Mouse (Mus musculus) bone marrow macrophage, adult 2 months (primary cell): ENCODE data around the gene Tubb2b. TPM values are rescaled to one million over a fixed set of nuclear protein-coding genes. Genes with fewer than 3 reads are reported as not detected.

Experiments used
- H3K27ac ChIP-seq: 2 replicates; pipeline ENCODE4 v1.5.1; 2012; ENCODE audit warnings: low read depth, low read length; ENCODE audit not compliant: insufficient read depth
- H3K4me1 ChIP-seq: 2 replicates; pipeline ENCODE4 v1.6.1; 2012; ENCODE audit warnings: low read length; ENCODE audit not compliant: control insufficient read depth, insufficient read depth
- H3K4me3 ChIP-seq: 2 replicates; pipeline ENCODE4 v1.5.1; 2012; ENCODE audit warnings: mild to moderate bottlenecking, low read length, moderate library complexity; ENCODE audit not compliant: insufficient read depth
- CTCF ChIP-seq: IDR thresholded peaks from 2 replicates; pipeline ENCODE4 v1.5.1; 2012; ENCODE audit warnings: low read depth, mild to moderate bottlenecking, low read length, moderate library complexity
- POLR2A ChIP-seq: IDR thresholded peaks from 2 replicates; pipeline ENCODE4 v1.6.1; 2012; ENCODE audit warnings: mild to moderate bottlenecking, low read depth, low read length, borderline replicate concordance
- polyA plus RNA-seq: library from polyadenylated mRNA; stranded (reverse); fragments of >200 nt; gene quantifications from 2 replicates; pipeline ENCODE4 v1.2.4, GENCODE M21; 2012; ENCODE audit not compliant: missing spikeins, insufficient read depth, insufficient read length

Tubb2b gene
- polyA plus RNA-seq = 0.60 and 0.94 TPM in 2 replicates

DNA sequence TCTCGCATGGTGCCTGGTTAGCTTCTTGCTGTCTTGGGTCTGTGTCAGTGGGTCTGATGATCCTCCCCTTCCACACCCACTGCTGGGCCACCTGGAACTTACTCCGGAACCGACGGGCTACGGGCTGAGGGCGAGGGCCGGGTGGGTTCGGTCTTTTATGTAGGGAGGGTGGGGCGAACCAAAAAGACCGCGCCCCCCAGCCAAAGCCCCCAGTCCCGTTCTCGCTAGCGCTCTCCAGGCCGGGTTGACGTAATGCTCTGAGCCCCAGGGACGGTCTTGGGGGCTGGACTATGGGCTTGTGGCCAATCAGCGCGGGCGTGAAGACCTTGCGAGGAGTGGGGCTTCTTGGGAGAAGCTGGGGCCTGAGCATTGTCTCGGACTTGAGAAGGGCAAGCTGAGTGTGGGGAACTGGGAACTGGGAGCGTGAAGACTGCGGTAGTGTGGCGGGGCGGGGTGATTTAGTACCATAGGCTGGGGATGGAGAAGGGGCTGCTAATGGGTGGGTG is at the start of gene Tubb2b:
Gene Tubb2b, minus strand, starts transcription at position 241 of the 506 bp plus-strand sequence.
- Histone ChIP-seq H3K4me3 (peak within 1 kb of the TSS; percentile 72), H3K4me1 (peaks cover 11% of the 10 kb centered on the region; the same call in 1 of the 2 replicates), H3K27ac (no peak within 1 kb of the TSS)
- TF ChIP-seq POLR2A (no peak), CTCF (0 out of 2 replicates have a peak, but pooled peaks have one; percentile 2)

GRCm38 (mm10) chr13:34174025-34174424 is 43.8 kb upstream of the Tubb2b start:
- TF ChIP-seq CTCF (no peak), POLR2A (no peak)
- H3K27ac ChIP-seq = no peak overlapping the region

GRCm38 (mm10) chr13:34163304-34163975 is 33.2 kb upstream of the Tubb2b start:
- TF ChIP-seq POLR2A = no peak
- no peak for TF ChIP-seq CTCF
- Histone ChIP-seq H3K4me1 (peaks cover 20% of the 10 kb centered on the region), H3K27ac (no peak overlapping the region), H3K4me3 (peak overlapping the region; percentile 99)

More at GRCm38 (mm10) chr13:34174025-34174424, 43.8 kb upstream of the Tubb2b start:
- no peak overlapping the region for H3K4me3 ChIP-seq
- H3K4me1 ChIP-seq = no peaks in the 10 kb centered on the region

DNA sequence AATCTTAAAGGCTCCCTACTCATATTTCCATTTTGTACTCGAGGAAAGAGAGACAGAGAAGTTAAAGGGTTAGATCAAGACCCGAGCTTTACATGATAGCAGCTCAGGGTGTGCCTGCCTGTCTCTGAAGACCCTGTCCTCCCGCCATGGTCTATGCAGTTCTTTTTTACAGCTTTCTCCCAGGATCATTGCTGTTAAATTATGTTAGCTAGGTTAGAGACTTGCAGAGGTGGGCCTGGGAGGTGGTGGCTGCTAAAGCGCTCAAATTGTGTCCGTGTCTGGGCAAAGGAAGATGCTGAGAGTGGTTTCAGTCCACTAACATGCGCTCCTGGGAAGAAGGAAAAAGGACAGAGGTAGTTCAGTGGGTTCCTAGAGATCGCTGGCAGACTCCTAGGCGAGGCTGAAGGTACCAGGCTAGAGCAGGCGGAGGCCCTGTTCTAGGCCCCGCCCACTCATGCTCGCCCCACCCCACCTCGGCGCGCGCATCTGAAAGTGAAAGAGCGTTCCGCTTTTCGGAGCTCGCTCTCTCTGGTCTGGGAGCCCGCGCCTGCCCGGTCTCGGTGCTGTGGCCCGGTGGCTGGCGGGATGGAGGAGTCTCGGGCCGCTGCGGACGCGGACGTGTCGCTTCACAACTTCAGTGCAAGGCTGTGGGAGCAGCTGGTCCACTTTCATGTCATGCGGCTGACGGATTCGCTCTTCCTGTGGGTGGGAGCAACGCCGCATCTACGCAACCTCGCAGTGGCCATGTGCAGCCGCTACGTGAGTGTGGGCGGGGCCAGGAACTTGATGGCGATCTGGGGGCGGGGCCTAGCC is 32.4 kb upstream of the Tubb2b start, which contains the start of gene Psmg4:
Gene Psmg4, plus strand, starts transcription at position 474 of the 813 bp plus-strand sequence.
- no peak; the same call in 1 of the 2 replicates for TF ChIP-seq POLR2A
- no peak for TF ChIP-seq CTCF
- peaks cover 21% of the 10 kb centered on the region for H3K4me1 ChIP-seq
- peak within 1 kb of the TSS; percentile 99 for H3K4me3 ChIP-seq
- peak within 1 kb of the TSS; percentile 89 for H3K27ac ChIP-seq

DNA sequence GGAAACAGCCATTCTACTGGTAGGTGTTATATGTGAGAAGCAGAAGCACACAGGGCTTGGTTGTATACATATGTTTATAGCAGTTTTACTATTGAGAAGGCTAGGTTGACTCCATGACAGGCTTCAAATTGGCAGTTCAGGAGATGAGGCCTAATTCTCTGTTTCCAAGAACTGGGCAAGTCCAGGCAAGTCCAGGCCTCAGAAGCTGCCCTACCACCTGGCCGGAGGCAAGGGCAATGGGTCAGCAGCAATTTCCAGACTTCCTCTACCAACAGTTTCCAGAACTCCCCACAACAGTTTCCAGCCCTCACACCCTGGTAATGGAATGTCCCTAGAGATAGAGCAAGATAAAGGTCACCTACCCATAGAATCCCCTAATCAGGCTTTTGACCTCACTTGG is 29.7 kb upstream of the Tubb2b start:
- no peak for TF ChIP-seq CTCF
- no peak for TF ChIP-seq POLR2A
- Histone ChIP-seq H3K4me3 (no peak overlapping the region), H3K4me1 (peaks cover 27% of the 10 kb centered on the region), H3K27ac (no peak overlapping the region)

DNA sequence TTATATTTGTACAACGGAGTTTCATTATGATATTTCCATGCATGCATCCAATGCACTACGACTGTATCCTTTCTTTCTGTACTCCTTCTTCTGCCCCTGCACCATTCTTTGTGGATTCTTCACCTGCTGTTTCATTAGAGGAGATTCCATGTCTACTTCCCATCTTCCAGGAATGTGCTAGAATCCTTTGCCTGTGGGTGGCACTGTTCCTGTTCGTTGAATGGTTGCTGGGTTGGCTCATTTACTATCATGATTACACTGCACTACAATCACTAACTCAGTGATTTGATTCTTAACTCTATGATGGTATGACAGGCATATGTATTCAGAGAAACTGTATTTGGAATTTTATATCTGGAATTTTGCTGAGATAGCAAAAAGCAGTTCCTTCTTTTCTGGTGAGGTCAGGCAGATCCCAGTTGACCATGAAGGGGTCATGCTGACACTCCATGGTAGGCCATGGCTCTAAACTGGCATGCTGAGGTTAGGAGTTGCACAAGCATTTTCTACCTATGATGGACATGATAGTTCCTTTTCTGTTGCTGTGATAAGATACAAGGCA is 27.4 kb upstream of the Tubb2b start:
- Histone ChIP-seq H3K27ac (no peak overlapping the region), H3K4me1 (peaks cover 20% of the 10 kb centered on the region), H3K4me3 (no peak overlapping the region)
- TF ChIP-seq POLR2A = no peak
- TF ChIP-seq CTCF = no peak

DNA sequence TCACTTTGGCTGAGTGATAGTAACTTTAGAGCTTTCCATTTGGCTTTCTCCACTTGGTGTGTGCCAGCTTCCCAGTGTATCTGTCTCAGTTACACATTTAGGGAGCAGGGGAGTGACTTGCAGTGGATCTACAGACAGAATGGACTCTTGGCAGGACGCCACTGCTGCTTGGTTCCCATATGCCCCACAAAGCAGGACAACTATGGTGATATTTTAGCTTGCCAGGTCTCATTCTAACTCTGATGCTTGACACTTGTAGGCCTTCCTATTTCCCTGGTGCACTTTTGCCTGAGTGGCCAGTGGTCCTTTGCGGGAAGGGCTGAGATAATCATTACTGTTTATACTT is 26.5 kb upstream of the Tubb2b start:
- Histone ChIP-seq H3K27ac (no peak overlapping the region), H3K4me3 (no peak overlapping the region), H3K4me1 (peaks cover 13% of the 10 kb centered on the region)
- TF ChIP-seq CTCF (no peak), POLR2A (no peak)

GRCm38 (mm10) chr13:34156133-34156839 is 26.0 kb upstream of the Tubb2b start:
- Histone ChIP-seq H3K4me1 (peaks cover 13% of the 10 kb centered on the region), H3K27ac (no peak overlapping the region), H3K4me3 (no peak overlapping the region)
- TF ChIP-seq CTCF (no peak), POLR2A (no peak)

- TF ChIP-seq CTCF (no peak), POLR2A (no peak)
- Histone ChIP-seq H3K4me3 (no peak overlapping the region), H3K27ac (no peak overlapping the region), H3K4me1 (peaks cover 11% of the 10 kb centered on the region)
Measured at GRCm38 (mm10) chr13:34154931-34155272, 24.6 kb upstream of the Tubb2b start.
